Comparison of ENCODE assay signal across 8 mouse cellular contexts in the genomic region with DNA sequence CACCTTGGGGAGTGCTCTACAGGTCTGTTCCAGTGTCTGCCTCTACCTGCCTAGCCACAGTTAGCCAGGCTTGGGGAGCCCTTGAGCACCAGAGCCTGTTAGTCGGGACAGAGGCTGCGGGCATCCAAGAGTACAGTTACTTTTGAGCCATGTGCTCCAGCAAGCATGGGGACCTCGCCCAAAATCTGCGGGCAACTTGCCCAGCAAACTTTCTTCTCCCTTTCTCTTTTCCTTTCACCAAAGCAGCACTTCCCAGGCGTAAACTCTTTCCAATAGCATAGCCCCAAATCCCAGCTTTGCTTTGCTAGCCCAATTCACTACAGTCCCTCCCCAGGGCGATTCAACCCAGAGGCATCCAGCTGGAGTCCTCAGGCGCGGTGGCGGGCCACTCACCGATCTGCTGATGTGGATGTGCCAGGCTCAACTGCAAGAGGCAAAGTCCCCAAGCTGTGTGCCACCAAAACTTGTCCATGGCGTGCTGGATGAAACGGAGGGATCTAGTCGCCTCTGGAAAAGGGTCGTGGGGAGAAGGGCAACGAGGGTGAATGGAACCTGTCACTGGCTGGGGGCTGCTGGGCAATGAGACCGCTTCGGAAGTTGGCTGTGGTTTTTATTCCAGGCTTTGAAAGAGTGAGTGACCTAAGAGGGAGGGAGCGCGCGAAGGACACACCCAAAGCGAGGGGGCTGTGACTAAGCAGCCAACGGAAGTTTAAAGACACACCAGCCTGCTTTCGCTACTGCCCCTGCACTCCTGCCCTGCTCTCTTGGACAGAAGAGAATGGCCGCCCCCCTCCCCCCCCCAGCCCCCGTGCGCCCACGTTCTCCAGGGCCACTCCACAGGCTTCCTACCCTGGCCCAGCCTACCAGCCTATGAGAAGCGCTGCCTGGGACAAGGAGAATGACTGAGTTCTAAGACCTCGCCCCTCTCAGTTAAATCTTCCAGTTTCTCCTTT. TPM values are rescaled to one million over a fixed set of nuclear protein-coding genes. Genes with fewer than 3 reads are reported as not detected.
DNase-seq lines count a peak whose midpoint lies in the region; ATAC-seq and TF ChIP-seq lines count a peak whose summit lies in the region.

A gene (minus strand): TSS at position 791 of the 953 bp plus-strand sequence.

- H3K36me3 ChIP-seq in C2C12 (ENCODE audit: control insufficient read depth, insufficient read depth): peaks cover 21% of the 10 kb centered on the region
- H3K36me3 ChIP-seq in embryonic facial prominence, embryonic 15.5 days: no peaks in the 10 kb centered on the region
- H3K36me3 ChIP-seq in heart, embryonic 14.5 days (ENCODE audit: control insufficient read depth, insufficient read depth, low read length): no peaks in the 10 kb centered on the region
- no peaks in the 10 kb centered on the region for H3K36me3 ChIP-seq in kidney, postnatal 0 days (ENCODE audit: insufficient read depth, low read length)

- H3K27me3 ChIP-seq in C2C12 (ENCODE audit: control insufficient read depth, insufficient read depth, insufficient read length): no peaks in the 10 kb centered on the region
- no peaks in the 10 kb centered on the region for H3K27me3 ChIP-seq in embryonic facial prominence, embryonic 15.5 days
- no peaks in the 10 kb centered on the region for H3K27me3 ChIP-seq in heart, embryonic 14.5 days (ENCODE audit: control insufficient read depth, insufficient read depth, low read length)
- no peaks in the 10 kb centered on the region for H3K27me3 ChIP-seq in kidney, postnatal 0 days (ENCODE audit: insufficient read depth, low read length)

- H3K4me3 ChIP-seq in C2C12 (ENCODE audit: insufficient read depth, poor library complexity, severe bottlenecking): peak within 1 kb of the TSS; percentile 92
- peak within 1 kb of the TSS; percentile 61 for H3K4me3 ChIP-seq in embryonic facial prominence, embryonic 15.5 days (replicated peaks)
- peak within 1 kb of the TSS; percentile 68 to 86 for H3K4me3 ChIP-seq in heart, embryonic 14.5 days (ENCODE audit: control insufficient read depth in 1 of 2, insufficient read depth in 1 of 2, low read depth in 1 of 2, low read length in 2 of 2)
- peak within 1 kb of the TSS; percentile 47 for H3K4me3 ChIP-seq in kidney, postnatal 0 days (replicated peaks; ENCODE audit: low read depth, low read length)

- peak; percentile 26 for DNase-seq in ZHBTc4 (ENCODE audit: low read depth, low spot score)
- DNase-seq in kidney, postnatal 0 days (ENCODE audit: low spot score): peak; percentile 60
- DNase-seq in lung, postnatal 4 days: peak; percentile 83 to 89
- DNase-seq in retina, embryonic 14.5 days (ENCODE audit: low spot score): peak; percentile 41
- peak; percentile 65 to 69 for DNase-seq in urinary bladder, postnatal 36 days (ENCODE audit: low spot score in 2 of 2)

- peak within 1 kb of the TSS; percentile 82 for H3ac ChIP-seq in C2C12 (ENCODE audit: control insufficient read depth, insufficient read length, low read depth)

- H3K9me3 ChIP-seq in embryonic facial prominence, embryonic 15.5 days (replicated peaks): no peaks in the 10 kb centered on the region
- no peaks in the 10 kb centered on the region for H3K9me3 ChIP-seq in heart, embryonic 14.5 days (ENCODE audit: control insufficient read depth, low read length)
- no peaks in the 10 kb centered on the region for H3K9me3 ChIP-seq in kidney, postnatal 0 days (replicated peaks; ENCODE audit: low read length)

- peaks cover 48% of the 10 kb centered on the region for H3K79me3 ChIP-seq in C2C12 (ENCODE audit: low read depth)

- no peak for TF ChIP-seq CTCF in C2C12 (IDR thresholded peaks at IDR 0.05; ENCODE audit: control insufficient read depth, insufficient read depth, insufficient read length)
- TF ChIP-seq CTCF in kidney, postnatal 0 days (IDR thresholded peaks at IDR 0.05; ENCODE audit: low read depth): no peak

- peak within 1 kb of the TSS; percentile 81 for H3K27ac ChIP-seq in embryonic facial prominence, embryonic 15.5 days (replicated peaks)
- H3K27ac ChIP-seq in heart, embryonic 14.5 days (replicated peaks in 1 of 2; ENCODE audit: control insufficient read depth in 1 of 2, insufficient read depth in 1 of 2, low read depth in 2 of 2, low read length in 2 of 2): peak within 1 kb of the TSS; percentile 83 to 87
- H3K27ac ChIP-seq in kidney, postnatal 0 days: no peak within 1 kb of the TSS

- peaks cover 52% of the 10 kb centered on the region for H3K79me2 ChIP-seq in C2C12 (ENCODE audit: control insufficient read depth, insufficient read depth)

- peak within 1 kb of the TSS; percentile 70 for H3K9ac ChIP-seq in embryonic facial prominence, embryonic 15.5 days
- H3K9ac ChIP-seq in heart, embryonic 14.5 days (ENCODE audit: low read length): peak within 1 kb of the TSS; percentile 82
- H3K9ac ChIP-seq in kidney, postnatal 0 days (ENCODE audit: low read depth, low read length): peak within 1 kb of the TSS; percentile 47

- ATAC-seq in embryonic facial prominence, embryonic 15.5 days (ENCODE audit: insufficient number of reproducible peaks, low FRiP score, low TSS enrichment, low read depth): peak; percentile 82
- ATAC-seq in heart, embryonic 14.5 days (ENCODE audit: insufficient number of reproducible peaks, insufficient read depth, low FRiP score, low read depth): peak; percentile 80
- peak; percentile 77 for ATAC-seq in kidney, postnatal 0 days (replicated peaks; ENCODE audit: low FRiP score, low read depth)

- peaks cover 30% of the 10 kb centered on the region for H3K4me1 ChIP-seq in embryonic facial prominence, embryonic 15.5 days
- peaks cover 13 to 35% of the 10 kb centered on the region in 2 experiments for H3K4me1 ChIP-seq in heart, embryonic 14.5 days (ENCODE audit: control insufficient read depth in 2 of 2, insufficient read depth in 2 of 2, low read length in 2 of 2)
- H3K4me1 ChIP-seq in kidney, postnatal 0 days (replicated peaks; ENCODE audit: insufficient read depth, low read length): no peaks in the 10 kb centered on the region; the same call in 1 of the 2 replicates

- H3K4me2 ChIP-seq in embryonic facial prominence, embryonic 15.5 days (replicated peaks): peak within 1 kb of the TSS; percentile 74
- peak within 1 kb of the TSS; percentile 83 for H3K4me2 ChIP-seq in heart, embryonic 14.5 days (ENCODE audit: low read length)
- H3K4me2 ChIP-seq in kidney, postnatal 0 days (ENCODE audit: low read length): peak within 1 kb of the TSS; percentile 86

- under 1% methylated on average over 28 of the region's 29 CpGs for WGBS in embryonic facial prominence, embryonic 15.5 days
- 2% methylated on average over 29 of the region's 29 CpGs for WGBS in heart, embryonic 14.5 days
- 3% methylated on average over 28 of the region's 29 CpGs for WGBS in kidney, postnatal 0 days

TF ChIP-seq in C2C12, 6 proteins besides CTCF, POLR2A, EP300 and RAD21:
- TF ChIP-seq MAX (IDR thresholded peaks at IDR 0.05) (peak; percentile 63), FOSL1 (IDR thresholded peaks at IDR 0.05; ENCODE audit: insufficient read depth, low read length, poor library complexity, severe bottlenecking) (no peak)

RNA-seq across cellular contexts. Expression of the gene that starts here (rescaled TPM):
- 87.6 TPM for polyA plus RNA-seq in C2C12 (2012; fragmentation: generic; extraction: Trizol)
- 56.9 and 58.9 TPM in 2 replicates for polyA plus RNA-seq in embryonic facial prominence, embryonic 15.5 days (2015; fragmentation: Nextera tagmentation; extraction: Ambion mirVana)
- 22.9 and 24.3 TPM in 2 replicates for polyA plus RNA-seq in heart, embryonic 14.5 days (2014; fragmentation: Nextera tagmentation; extraction: Ambion mirVana)
- 4.0 and 4.4 TPM in 2 replicates for polyA plus RNA-seq in kidney, postnatal 0 days (2015; fragmentation: Nextera tagmentation; extraction: Ambion mirVana)

Comparison
In these comparisons a context has a peak if more than half of its experiments do, and no peak if none do; other contexts are left out.
1. DNase-seq: peak in every context shown above with its lines; median percentile 86 in lung, postnatal 4 days; 67 in urinary bladder, postnatal 36 days; 60 in kidney, postnatal 0 days; 41 in retina, embryonic 14.5 days; 26 in ZHBTc4.